8 mouse cellular contexts compared by ENCODE assay signal in genomic region chr8:86843896-86844295, GRCm38 (mm10). TPM values are rescaled to one million over a fixed set of nuclear protein-coding genes. Genes with fewer than 3 reads are reported as not detected.
DNase-seq lines count a peak whose midpoint lies in the region; ATAC-seq and TF ChIP-seq lines count a peak whose summit lies in the region.

No protein-coding gene starts in this region.

- no peaks in the 10 kb centered on the region for H3K27me3 ChIP-seq in thymus, adult 2 months (ENCODE audit: control insufficient read depth, insufficient read depth, low read length)
- no peaks in the 10 kb centered on the region for H3K27me3 ChIP-seq in midbrain, embryonic 14.5 days (ENCODE audit: control insufficient read depth, insufficient read depth, low read length)

- no peak overlapping the region for H3K27ac ChIP-seq in thymus, adult 2 months (ENCODE audit: control insufficient read depth, insufficient read depth, low read length)
- H3K27ac ChIP-seq in midbrain, embryonic 14.5 days (replicated peaks; ENCODE audit: low read depth, low read length), result no peak overlapping the region

- ATAC-seq in midbrain, embryonic 14.5 days (ENCODE audit: low FRiP score, low TSS enrichment), result peak; percentile 57; the same call in 1 of the 2 replicates

- H3K4me2 ChIP-seq in midbrain, embryonic 14.5 days (ENCODE audit: low read length), result no peak overlapping the region

- no peak overlapping the region for H3K9ac ChIP-seq in midbrain, embryonic 14.5 days (replicated peaks; ENCODE audit: low read length)

- WGBS in thymus, adult 2 months, result 61% methylated on average over 8 of the region's 8 CpGs
- WGBS in midbrain, embryonic 14.5 days, result 48% methylated on average over 8 of the region's 8 CpGs

- H3K36me3 ChIP-seq in thymus, adult 2 months (ENCODE audit: control insufficient read depth, insufficient read depth, low read length), result 0 out of 2 replicates have a peak, but pooled peaks cover 6% of the 10 kb centered on the region
- peaks cover 68% of the 10 kb centered on the region for H3K36me3 ChIP-seq in midbrain, embryonic 14.5 days (ENCODE audit: control insufficient read depth, insufficient read depth, low read length)

- H3K9me3 ChIP-seq in midbrain, embryonic 14.5 days (ENCODE audit: control insufficient read depth, low read length), result no peaks in the 10 kb centered on the region

- DNase-seq in adrenal gland, postnatal 14 days, result peak; percentile 32
- DNase-seq in adrenal gland, postnatal 4 days (ENCODE audit: low spot score in 2 of 2), result no peak
- DNase-seq in thymus, adult 2 months, result peak; percentile 38
- no peak for DNase-seq in thymus, adult 18-20 months
- DNase-seq in gastrocnemius, postnatal 10 days, result peak; percentile 25
- DNase-seq in kidney, postnatal 14 days, result peak; percentile 61
- peak; percentile 74 for DNase-seq in midbrain, embryonic 14.5 days
- DNase-seq in ovary, postnatal 36 days (ENCODE audit: low spot score), result no peak

- peak; percentile 46; the same call in 1 of the 2 replicates for TF ChIP-seq CTCF in thymus, adult 2 months (IDR thresholded peaks at IDR 0.05; ENCODE audit: borderline replicate concordance, control insufficient read depth, extremely low read depth, insufficient read depth, low read length, poor library complexity)

- no peaks in the 10 kb centered on the region for H3K4me1 ChIP-seq in thymus, adult 2 months (replicated peaks; ENCODE audit: control insufficient read depth, insufficient read depth, low read length)
- H3K4me1 ChIP-seq in midbrain, embryonic 14.5 days (ENCODE audit: control insufficient read depth, insufficient read depth, low read length), result no peaks in the 10 kb centered on the region

- TF ChIP-seq POLR2A in thymus, adult 2 months (IDR thresholded peaks at IDR 0.05; ENCODE audit: control insufficient read depth, extremely low read depth, insufficient read depth, low read length, poor library complexity), result no peak

- no peak overlapping the region for H3K4me3 ChIP-seq in thymus, adult 2 months (ENCODE audit: control insufficient read depth, insufficient read depth, low read length)
- no peak overlapping the region for H3K4me3 ChIP-seq in midbrain, embryonic 14.5 days (replicated peaks; ENCODE audit: low read depth, low read length)

RNA-seq across cellular contexts. Expression of gene N4bp1, which starts 41.2 kb away (rescaled TPM):
- 30.6 and 30.7 TPM in 2 replicates for total RNA-seq in adrenal gland, postnatal 14 days (2021)
- 10 to 100 TPM; 37.1 to 37.4 TPM for total RNA-seq in adrenal gland, postnatal 4 days (2021)
- polyA plus RNA-seq in thymus, adult 2 months (2012; rRNA removed), result 17.2 and 17.3 TPM in 2 replicates
- total RNA-seq in gastrocnemius, postnatal 10 days (2021), result 10 to 100 TPM; 15.4 to 21.7 TPM
- 13.6 and 14.6 TPM in 2 replicates for polyA plus RNA-seq in midbrain, embryonic 14.5 days (2014; fragmentation: Nextera tagmentation; extraction: Ambion mirVana)

Comparison
In these comparisons a context has a peak if more than half of its experiments do, and no peak if none do; other contexts are left out.
1. DNase-seq: peak in adrenal gland, postnatal 14 days (single experiment), thymus, adult 2 months (single experiment), gastrocnemius, postnatal 10 days (single experiment), kidney, postnatal 14 days (single experiment) and midbrain, embryonic 14.5 days (single experiment); none in adrenal gland, postnatal 4 days (0 of 2), thymus, adult 18-20 months (0 of 2) and ovary, postnatal 36 days (single experiment).